Mouse (Mus musculus) lung, adult 2 months (tissue): ENCODE measurements around the gene Gripap1. TPM values are rescaled to one million over a fixed set of nuclear protein-coding genes. Genes with fewer than 3 reads are reported as not detected.
"Not testable (repeated sequence)": the region's sequence is repeated elsewhere in the genome, so short reads cannot be mapped to it uniquely, and the experiment has no call there.

Experiments used
- DNase-seq: peaks from one replicate; pipeline ENCODE4 v3.0.0; 2022
- H3K4me1 ChIP-seq: fragments of 200-500 bp; 2 replicates; pipeline ENCODE4 v1.6.1; 2011; ENCODE audit warnings: low read length; ENCODE audit not compliant: control insufficient read depth, insufficient read depth
- H3K4me3 ChIP-seq: fragments of 200-500 bp; replicated peaks from 2 replicates; pipeline ENCODE3; 2011; ENCODE audit warnings: low read depth, mild to moderate bottlenecking, control low read depth, low read length; ENCODE audit errors: extremely low read depth
- CTCF ChIP-seq: fragments of 200-500 bp; IDR thresholded peaks from 2 replicates; pipeline ENCODE4 v1.5.1; 2011; ENCODE audit warnings: mild to moderate bottlenecking, low read length, control low read depth; ENCODE audit not compliant: insufficient read depth
- POLR2A ChIP-seq: fragments of 200-500 bp; IDR thresholded peaks from 2 replicates; pipeline ENCODE4 v1.6.1; 2011; ENCODE audit warnings: low read depth, mild to moderate bottlenecking, control low read depth, low read length, borderline replicate concordance; ENCODE audit errors: extremely low read depth
- WGBS: fragments of 180-500 bp; shearing (Covaris S2); methylation state at CpG from one replicate; pipeline ENCODE4 v1.1.7; 2018; 5-methylcytosine and 5-hydroxymethylcytosine counted together
- polyA plus RNA-seq: library from polyadenylated mRNA; depleted of rRNA; stranded (reverse); fragments of >200 nt; gene quantifications from 2 replicates; pipeline ENCODE4 v1.2.3, GENCODE M21; 2012; rRNA removed

The Gripap1 gene
- polyA plus RNA-seq, result 19.0 and 32.4 TPM in 2 replicates

- 19% methylated on average over 24 of the region's 24 CpGs for WGBS
- TF ChIP-seq POLR2A, result peak; percentile 71; the same call in 1 of the 2 replicates
- TF ChIP-seq CTCF, result no peak
- peak; percentile 61 for DNase-seq
- peak within 1 kb of the TSS; percentile 73 for H3K4me3 ChIP-seq
- no peaks in the 10 kb centered on the region for H3K4me1 ChIP-seq
Observed at GRCm38 (mm10) chrX:7789542-7790136, at the start of gene Gripap1. TSS of gene Gripap1 (plus strand) at chrX:7789765.

- WGBS, result 53% methylated on average over 10 of the region's 10 CpGs
- DNase-seq, result peak; percentile 53
- H3K4me1 ChIP-seq, result no peaks in the 10 kb centered on the region
- peak overlapping the region; percentile 77 for H3K4me3 ChIP-seq
- no peak for TF ChIP-seq POLR2A
- no peak for TF ChIP-seq CTCF
Observed at GRCm38 (mm10) chrX:7740082-7740819, 49.3 kb upstream of the Gripap1 start.

- Histone ChIP-seq H3K4me3 (peak overlapping the region; percentile 77), H3K4me1 (no peaks in the 10 kb centered on the region)
- TF ChIP-seq POLR2A (peak; percentile 31; the same call in 1 of the 2 replicates), CTCF (no peak)
- DNase-seq, result no peak
- 50% methylated on average over 5 of the region's 5 CpGs for WGBS
Observed at GRCm38 (mm10) chrX:7741103-7741502, 48.5 kb upstream of the Gripap1 start.

GRCm38 (mm10) chrX:7743470-7743869 lies 46.1 kb upstream of the Gripap1 start:
- DNase-seq, result no peak
- H3K4me1 ChIP-seq, result no peaks in the 10 kb centered on the region
- TF ChIP-seq CTCF, result 0 out of 2 replicates have a peak, but pooled peaks have one; percentile 6
- TF ChIP-seq POLR2A, result no peak
- H3K4me3 ChIP-seq, result no peak overlapping the region
- 49% methylated on average over 5 of the region's 5 CpGs for WGBS

GRCm38 (mm10) chrX:7744940-7745339 lies 44.6 kb upstream of the Gripap1 start:
- no peak for DNase-seq
- Histone ChIP-seq H3K4me1 (no peaks in the 10 kb centered on the region), H3K4me3 (no peak overlapping the region)
- 58% methylated on average over 1 of the region's 1 CpGs for WGBS
- no peak for TF ChIP-seq POLR2A
- TF ChIP-seq CTCF, result no peak

GRCm38 (mm10) chrX:7745429-7745828 lies 44.1 kb upstream of the Gripap1 start:
- no peak for TF ChIP-seq POLR2A
- TF ChIP-seq CTCF, result no peak
- 87% methylated on average over 8 of the region's 8 CpGs for WGBS
- DNase-seq, result no peak
- Histone ChIP-seq H3K4me3 (no peak overlapping the region), H3K4me1 (no peaks in the 10 kb centered on the region)

GRCm38 (mm10) chrX:7750432-7751116 lies 39.0 kb upstream of the Gripap1 start, which contains the start of gene Ccdc120:
TSS of gene Ccdc120 (minus strand) at chrX:7750905.
- 20% methylated on average over 56 of the region's 56 CpGs for WGBS
- Histone ChIP-seq H3K4me1 (0 out of 2 replicates have a peak, but pooled peaks cover 2% of the 10 kb centered on the region), H3K4me3 (peak within 1 kb of the TSS; percentile 62)
- no peak for TF ChIP-seq CTCF
- no peak for TF ChIP-seq POLR2A
- DNase-seq, result peak; percentile 39

GRCm38 (mm10) chrX:7753627-7754026 lies 35.9 kb upstream of the Gripap1 start:
- not testable (repeated sequence) for H3K4me3 ChIP-seq, DNase-seq, H3K4me1 ChIP-seq
- WGBS, result 25% methylated on average over 3 of the region's 3 CpGs
- TF ChIP-seq CTCF, result 0 out of 2 replicates have a peak, but pooled peaks have one; percentile 1

GRCm38 (mm10) chrX:7762137-7762920 lies 27.2 kb upstream of the Gripap1 start, which contains the start of gene Tfe3:
TSS of gene Tfe3 (plus strand) at chrX:7762560.
- DNase-seq, result peak; percentile 78
- TF ChIP-seq CTCF, result no peak
- peak; percentile 82; the same call in 1 of the 2 replicates for TF ChIP-seq POLR2A
- H3K4me1 ChIP-seq, result no peaks in the 10 kb centered on the region
- WGBS, result 28% methylated on average over 38 of the region's 38 CpGs
- H3K4me3 ChIP-seq, result peak within 1 kb of the TSS; percentile 95
